Mouse (Mus musculus) midbrain, embryonic 14.5 days (tissue): ENCODE data around the gene Sat2. TPM values are rescaled to one million over a fixed set of nuclear protein-coding genes. Genes with fewer than 3 reads are reported as not detected.

Experiments used
- ATAC-seq: fragments of 200-750 bp; cut with Nextera tagmentation; 2 replicates; pipeline ENCODE4 v1.8.0; 2017; ENCODE audit warnings: moderate number of reproducible peaks, moderate library complexity; ENCODE audit not compliant: low FRiP score, low TSS enrichment
- DNase-seq: peaks from one replicate; pipeline ENCODE4 v3.0.0-alpha.2; 2015
- H3K27ac ChIP-seq: fragments of 300-500 bp; sonication (generic); replicated peaks from 2 replicates; pipeline ENCODE4 v1.5.1; 2014; ENCODE audit warnings: mild to moderate bottlenecking, low read depth, low read length, moderate library complexity
- H3K27me3 ChIP-seq: fragments of 300-500 bp; sonication (generic); 2 replicates; pipeline ENCODE4 v1.6.1; 2014; ENCODE audit warnings: low read length, control low read depth, mixed read lengths; ENCODE audit not compliant: control insufficient read depth, insufficient read depth
- H3K36me3 ChIP-seq: fragments of 300-500 bp; sonication (generic); 2 replicates; pipeline ENCODE4 v1.6.1; 2014; ENCODE audit warnings: low read length, control low read depth; ENCODE audit not compliant: control insufficient read depth, insufficient read depth
- H3K4me1 ChIP-seq: fragments of 300-500 bp; sonication (generic); 2 replicates; pipeline ENCODE4 v1.6.1; 2014; ENCODE audit warnings: mild to moderate bottlenecking, antibody characterized with exemption, low read length, control low read depth; ENCODE audit not compliant: control insufficient read depth, insufficient read depth
- H3K4me2 ChIP-seq: fragments of 300-500 bp; sonication (generic); 2 replicates; pipeline ENCODE4 v1.6.1; 2014; ENCODE audit warnings: mild to moderate bottlenecking, low read length, moderate library complexity
- H3K4me3 ChIP-seq: fragments of 300-500 bp; sonication (generic); replicated peaks from 2 replicates; pipeline ENCODE4 v1.5.1; 2014; ENCODE audit warnings: low read depth, low read length
- H3K9ac ChIP-seq: fragments of 300-500 bp; sonication (generic); replicated peaks from 2 replicates; pipeline ENCODE4 v1.6.1; 2014; ENCODE audit warnings: mild to moderate bottlenecking, low read length, moderate library complexity
- H3K9me3 ChIP-seq: fragments of 300-500 bp; sonication (generic); 2 replicates; pipeline ENCODE4 v1.6.1; 2016; ENCODE audit warnings: low read length, control low read depth, mixed read lengths; ENCODE audit not compliant: control insufficient read depth
- WGBS: fragments of 180-500 bp; shearing (Covaris S2); extraction: QIAGEN DNeasy Blood & Tissue Kit; methylation state at CpG from one replicate; pipeline ENCODE4 v1.1.7; 2014; 5-methylcytosine and 5-hydroxymethylcytosine counted together
- polyA plus RNA-seq: library from polyadenylated mRNA; unstranded; fragments of >200 nt; fragmentation: Nextera tagmentation; extraction: Ambion mirVana; gene quantifications from 2 replicates; pipeline ENCODE4 v1.2.1, GENCODE M21; 2014

Gene Sat2
- polyA plus RNA-seq, 1 experiment from 2014 or later: 21.6 TPM

DNA sequence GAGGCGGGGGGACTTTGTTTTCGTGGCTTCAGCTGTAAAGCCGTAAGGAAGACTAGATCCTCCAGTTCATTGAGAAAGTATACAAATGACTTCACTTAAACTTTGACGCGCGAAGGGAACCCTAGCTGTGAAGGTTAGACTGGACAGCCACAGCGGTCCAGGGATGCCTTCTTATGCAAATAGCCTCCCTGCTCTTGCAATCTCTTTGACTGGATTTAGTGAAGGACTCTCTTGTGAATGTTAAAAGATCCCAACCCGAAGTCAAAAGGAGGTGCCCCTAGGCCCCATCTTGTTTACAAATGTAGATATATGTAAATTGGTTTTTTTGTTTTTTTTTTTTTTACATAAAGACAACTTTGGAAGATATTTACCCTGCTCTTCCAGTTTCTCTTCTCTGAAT lies 40.0 kb upstream of the Sat2 start:
- DNase-seq: peak; percentile 50
- no peak for ATAC-seq
- peaks cover 4% of the 10 kb centered on the region; the same call in 1 of the 2 replicates for H3K36me3 ChIP-seq
- WGBS: under 1% methylated on average over 8 of the region's 8 CpGs
- H3K4me3 ChIP-seq: peak overlapping the region; percentile 79
- H3K9me3 ChIP-seq: no peaks in the 10 kb centered on the region
- no peaks in the 10 kb centered on the region for H3K27me3 ChIP-seq
- H3K4me1 ChIP-seq: peaks cover 25% of the 10 kb centered on the region
- H3K4me2 ChIP-seq: peak overlapping the region; percentile 90
- peak overlapping the region; percentile 94 for H3K27ac ChIP-seq
- H3K9ac ChIP-seq: peak overlapping the region; percentile 77

DNA sequence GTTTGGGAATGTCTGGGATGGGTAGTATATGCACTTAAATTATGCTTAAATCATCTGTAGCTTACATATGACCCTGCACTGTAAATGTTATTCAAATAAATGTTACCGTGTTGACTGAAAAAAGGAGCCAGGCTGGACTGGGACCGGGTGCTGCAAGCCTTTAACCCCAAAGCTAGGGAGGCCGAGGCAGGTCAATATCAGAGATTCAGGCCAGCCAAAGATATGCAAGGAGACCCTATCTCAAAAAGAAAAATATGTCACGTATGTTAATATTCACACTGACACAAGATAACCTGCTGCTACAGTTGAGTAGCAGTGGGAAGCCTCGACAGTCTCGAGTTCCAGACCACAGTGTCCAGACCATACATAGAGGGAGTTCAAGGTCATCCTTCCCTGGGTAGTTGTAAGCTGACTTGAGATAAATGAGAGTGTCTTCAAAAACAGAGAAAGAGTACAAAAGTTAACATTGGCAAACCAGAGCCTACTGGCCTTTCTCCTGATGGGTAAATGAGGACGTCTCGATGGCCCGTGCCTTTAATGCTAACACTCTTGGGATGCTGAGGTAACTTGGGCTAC lies 39.5 kb upstream of the Sat2 start:
- Histone ChIP-seq H3K27ac (no peak overlapping the region), H3K4me1 (peaks cover 20% of the 10 kb centered on the region), H3K4me3 (peak overlapping the region; percentile 79), H3K9me3 (no peaks in the 10 kb centered on the region), H3K36me3 (peaks cover 4% of the 10 kb centered on the region), H3K27me3 (no peaks in the 10 kb centered on the region), H3K4me2 (peak overlapping the region; percentile 90), H3K9ac (peak overlapping the region; percentile 77; the same call in 1 of the 2 replicates)
- 59% methylated on average over 9 of the region's 9 CpGs for WGBS
- ATAC-seq (no peak), DNase-seq (no peak)

DNA sequence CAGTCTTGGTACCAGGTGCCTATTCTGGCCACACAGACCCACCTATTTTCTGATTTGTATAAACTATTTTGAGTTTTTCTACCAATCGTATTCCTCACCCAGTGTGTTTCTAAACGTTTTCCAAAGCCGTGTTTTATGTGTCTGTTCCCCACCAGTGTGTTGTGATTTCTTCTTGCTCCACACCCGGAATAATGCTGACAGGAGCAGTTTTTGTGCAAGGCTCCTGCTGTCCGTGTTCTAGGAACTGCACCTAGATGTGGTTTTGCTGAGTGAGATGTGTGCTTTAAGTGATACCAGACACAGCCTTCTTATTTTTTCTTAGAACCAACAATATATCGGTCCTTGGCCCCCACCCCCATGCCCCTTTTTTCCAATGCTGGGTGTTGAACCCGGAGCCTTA lies 37.8 kb upstream of the Sat2 start:
- WGBS: 89% methylated on average over 7 of the region's 7 CpGs
- Histone ChIP-seq H3K9me3 (no peaks in the 10 kb centered on the region), H3K27ac (no peak overlapping the region), H3K4me2 (no peak overlapping the region), H3K4me1 (0 out of 2 replicates have a peak, but pooled peaks cover 6% of the 10 kb centered on the region), H3K36me3 (peaks cover 21% of the 10 kb centered on the region), H3K9ac (no peak overlapping the region), H3K27me3 (no peaks in the 10 kb centered on the region), H3K4me3 (no peak overlapping the region)
- ATAC-seq: no peak
- no peak for DNase-seq

DNA sequence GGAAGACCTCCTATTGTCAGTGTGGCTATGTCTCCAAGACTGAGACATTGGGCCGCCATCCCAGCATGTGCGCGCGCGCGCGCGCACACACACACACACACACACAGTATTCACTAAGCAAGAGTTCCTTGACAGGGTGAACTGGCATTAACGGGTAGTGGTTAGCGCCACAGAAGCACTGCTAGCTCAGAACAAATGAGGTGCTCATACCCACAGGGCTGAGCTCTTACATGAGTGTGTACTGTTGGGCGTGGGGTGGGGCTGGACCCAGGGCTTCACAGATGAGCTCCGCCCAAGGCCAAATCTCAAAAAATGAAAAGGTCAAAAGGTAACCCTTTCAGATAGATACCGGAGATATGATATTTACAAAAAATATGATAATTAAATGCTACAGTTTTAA lies 36.9 kb upstream of the Sat2 start:
- no peak for DNase-seq
- WGBS: 96% methylated on average over 13 of the region's 13 CpGs

DNA sequence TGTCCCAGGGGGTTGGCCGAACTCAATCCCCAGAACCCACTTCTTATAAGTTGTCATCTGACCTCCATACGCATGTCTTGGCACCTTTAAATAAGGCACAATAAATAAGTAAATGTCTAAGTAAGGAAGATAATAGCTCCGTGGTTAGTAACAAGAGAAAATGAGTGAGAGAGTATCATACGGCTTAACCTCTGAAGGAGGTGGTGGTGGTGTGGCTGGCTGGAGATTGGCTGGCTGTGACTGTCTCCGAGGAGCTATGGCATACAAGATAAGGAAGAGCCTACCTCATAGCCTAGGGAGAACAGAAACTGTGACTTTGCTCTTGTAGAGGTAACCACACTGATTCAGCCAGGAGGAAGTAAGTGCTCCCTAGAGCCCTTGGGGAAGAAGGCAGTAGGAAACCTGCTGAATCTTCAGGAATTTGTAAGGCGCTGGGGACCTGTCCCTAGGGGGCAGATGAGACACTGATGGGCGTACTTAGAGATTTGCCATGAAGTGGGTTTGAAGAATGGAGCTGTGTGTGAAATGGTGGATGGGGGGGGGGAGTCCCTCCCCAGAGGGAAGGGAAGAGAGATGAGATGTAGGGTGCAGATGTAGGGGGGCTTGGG lies 36.0 kb upstream of the Sat2 start:
- Histone ChIP-seq H3K9me3 (no peaks in the 10 kb centered on the region), H3K4me3 (no peak overlapping the region), H3K36me3 (peaks cover 39% of the 10 kb centered on the region), H3K27me3 (no peaks in the 10 kb centered on the region), H3K4me1 (0 out of 2 replicates have a peak, but pooled peaks cover 6% of the 10 kb centered on the region), H3K27ac (no peak overlapping the region), H3K4me2 (no peak overlapping the region), H3K9ac (no peak overlapping the region)
- no peak for DNase-seq
- WGBS: 83% methylated on average over 7 of the region's 7 CpGs
- ATAC-seq: no peak

More for the DNA sequence above, 36.9 kb upstream of the Sat2 start:
- Histone ChIP-seq H3K27ac (no peak overlapping the region), H3K4me2 (no peak overlapping the region), H3K9me3 (no peaks in the 10 kb centered on the region), H3K4me3 (no peak overlapping the region), H3K9ac (no peak overlapping the region), H3K27me3 (no peaks in the 10 kb centered on the region), H3K4me1 (0 out of 2 replicates have a peak, but pooled peaks cover 6% of the 10 kb centered on the region), H3K36me3 (peaks cover 30% of the 10 kb centered on the region)
- ATAC-seq: no peak

DNA sequence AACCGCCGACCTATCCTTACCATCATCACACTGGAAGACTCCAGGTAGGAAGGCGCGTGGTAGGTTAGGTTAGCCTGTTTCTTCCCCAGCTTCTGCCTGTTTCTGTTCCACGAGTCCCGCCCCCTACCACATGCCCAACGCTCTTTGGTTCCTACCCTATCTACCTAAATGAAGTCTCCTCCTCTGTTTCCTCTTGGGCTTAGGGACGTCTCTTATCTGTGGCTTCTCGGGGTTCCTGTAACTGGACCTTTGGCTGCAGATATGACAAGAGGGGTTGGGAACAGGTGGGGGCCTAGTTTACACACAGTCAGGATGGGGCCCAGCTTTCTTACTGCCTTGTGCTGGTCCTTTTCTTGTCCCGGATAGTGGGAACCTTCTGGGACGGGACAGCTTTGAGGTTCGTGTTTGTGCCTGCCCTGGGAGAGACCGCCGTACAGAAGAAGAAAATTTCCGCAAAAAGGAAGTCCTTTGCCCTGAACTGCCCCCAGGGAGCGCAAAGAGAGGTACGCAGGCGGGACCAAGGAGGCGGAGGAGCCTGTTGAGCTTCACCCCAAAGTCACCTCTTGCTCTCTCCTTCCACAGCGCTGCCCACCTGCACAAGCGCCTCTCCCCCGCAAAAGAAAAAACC lies 32.5 kb upstream of the Sat2 start:
- ATAC-seq: no peak
- Histone ChIP-seq H3K9me3 (no peaks in the 10 kb centered on the region), H3K4me1 (no peaks in the 10 kb centered on the region), H3K4me3 (no peak overlapping the region), H3K36me3 (peaks cover 49% of the 10 kb centered on the region), H3K27ac (no peak overlapping the region), H3K4me2 (no peak overlapping the region), H3K9ac (no peak overlapping the region), H3K27me3 (no peaks in the 10 kb centered on the region)
- DNase-seq: no peak
- WGBS: 96% methylated on average over 22 of the region's 22 CpGs

DNA sequence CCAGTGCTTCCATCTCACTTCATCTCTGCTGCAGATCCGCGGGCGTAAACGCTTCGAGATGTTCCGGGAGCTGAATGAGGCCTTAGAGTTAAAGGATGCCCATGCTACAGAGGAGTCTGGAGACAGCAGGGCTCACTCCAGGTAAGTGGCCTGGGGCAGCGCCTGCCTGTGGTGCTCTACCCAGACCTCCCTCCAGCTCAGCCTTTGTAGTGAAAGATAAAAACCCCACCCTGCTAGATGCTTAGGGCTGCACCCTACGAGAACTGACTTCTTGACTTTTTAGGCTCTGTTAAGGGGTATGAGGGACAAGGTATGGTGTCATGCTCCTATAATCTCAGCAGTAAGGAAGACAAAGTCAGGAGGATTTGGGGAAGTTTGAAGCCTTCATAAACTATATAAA lies 31.2 kb upstream of the Sat2 start:
- Histone ChIP-seq H3K9ac (no peak overlapping the region), H3K4me2 (no peak overlapping the region), H3K4me1 (no peaks in the 10 kb centered on the region), H3K4me3 (no peak overlapping the region), H3K27ac (no peak overlapping the region), H3K36me3 (peaks cover 51% of the 10 kb centered on the region), H3K27me3 (no peaks in the 10 kb centered on the region), H3K9me3 (no peaks in the 10 kb centered on the region)
- ATAC-seq (no peak), DNase-seq (no peak)
- WGBS: 95% methylated on average over 8 of the region's 8 CpGs

DNA sequence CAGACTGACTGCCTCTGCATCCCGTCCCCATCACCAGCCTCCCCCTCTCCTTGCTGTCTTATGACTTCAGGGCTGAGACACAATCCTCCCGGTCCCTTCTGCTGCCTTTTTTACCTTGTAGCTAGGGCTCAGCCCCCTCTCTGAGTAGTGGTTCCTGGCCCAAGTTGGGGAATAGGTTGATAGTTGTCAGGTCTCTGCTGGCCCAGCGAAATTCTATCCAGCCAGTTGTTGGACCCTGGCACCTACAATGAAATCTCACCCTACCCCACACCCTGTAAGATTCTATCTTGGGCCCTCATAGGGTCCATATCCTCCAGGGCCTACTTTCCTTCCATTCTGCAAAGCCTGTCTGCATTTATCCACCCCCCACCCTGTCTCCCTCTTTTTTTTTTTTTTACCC lies 30.4 kb upstream of the Sat2 start:
- no peak overlapping the region for H3K27ac ChIP-seq
- ATAC-seq: no peak
- no peaks in the 10 kb centered on the region for H3K27me3 ChIP-seq
- no peaks in the 10 kb centered on the region for H3K4me1 ChIP-seq
- DNase-seq: no peak
- no peak overlapping the region for H3K4me2 ChIP-seq
- no peaks in the 10 kb centered on the region for H3K9me3 ChIP-seq
- WGBS: 88% methylated on average over 3 of the region's 3 CpGs
- no peak overlapping the region for H3K9ac ChIP-seq
- H3K36me3 ChIP-seq: peaks cover 51% of the 10 kb centered on the region
- no peak overlapping the region for H3K4me3 ChIP-seq
